Mouse (Mus musculus): ENCODE results near the gene Tex264. TPM values are rescaled to one million over a fixed set of nuclear protein-coding genes. Genes with fewer than 3 reads are reported as not detected.

Tex264 gene
- polyA plus RNA-seq, 1 experiment from 2014 or later: 104 TPM

- H3K9me3 ChIP-seq (replicated peaks; ENCODE audit: low read length): no peaks in the 10 kb centered on the region
- no peak overlapping the region for H3K4me2 ChIP-seq (ENCODE audit: low read length)
- peaks cover 4% of the 10 kb centered on the region; the same call in 1 of the 2 replicates for H3K27me3 ChIP-seq (ENCODE audit: insufficient read depth, low read length)
- H3K36me3 ChIP-seq (ENCODE audit: insufficient read depth, low read length): peaks cover 51% of the 10 kb centered on the region
- no peak overlapping the region for H3K9ac ChIP-seq (ENCODE audit: low read depth, low read length)
- no peak for TF ChIP-seq CTCF (IDR thresholded peaks at IDR 0.05; ENCODE audit: low read depth)
- H3K4me1 ChIP-seq (replicated peaks; ENCODE audit: insufficient read depth, low read length): peaks cover 7% of the 10 kb centered on the region; the same call in 1 of the 2 replicates
- no peak overlapping the region for H3K27ac ChIP-seq
- ATAC-seq (replicated peaks; ENCODE audit: low FRiP score, low read depth) (no peak), DNase-seq (ENCODE audit: low spot score) (no peak)
- no peak overlapping the region for H3K4me3 ChIP-seq (replicated peaks; ENCODE audit: low read depth, low read length)
- WGBS: 71% methylated on average over 7 of the region's 7 CpGs
These were observed 26.3 kb downstream of the Tex264 start for GRCm38 (mm10) chr9:106659441-106659840.

DNA sequence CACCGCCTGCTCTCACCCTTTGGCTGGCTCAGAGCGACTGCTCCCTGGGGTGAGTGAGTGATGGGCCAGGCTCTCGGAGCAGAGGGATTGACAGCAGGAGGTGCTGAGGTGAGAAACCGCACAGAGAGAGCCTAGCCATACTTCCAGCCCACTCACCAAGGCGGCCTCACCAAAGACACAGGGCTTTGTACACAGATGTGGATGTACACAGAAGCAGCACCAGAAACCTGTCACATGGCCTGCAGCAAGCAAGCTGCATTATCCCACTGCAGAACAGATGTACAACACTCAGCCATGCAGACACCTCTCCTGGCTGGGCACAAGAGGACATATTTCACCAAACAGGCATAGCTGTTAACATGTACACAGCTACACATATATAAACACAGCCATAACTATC lies 28.1 kb downstream of the Tex264 start:
- Histone ChIP-seq H3K27me3 (ENCODE audit: insufficient read depth, low read length) (peaks cover 4% of the 10 kb centered on the region; the same call in 1 of the 2 replicates), H3K9me3 (replicated peaks; ENCODE audit: low read length) (no peaks in the 10 kb centered on the region), H3K36me3 (ENCODE audit: insufficient read depth, low read length) (peaks cover 39% of the 10 kb centered on the region), H3K4me2 (ENCODE audit: low read length) (no peak overlapping the region), H3K4me1 (replicated peaks; ENCODE audit: insufficient read depth, low read length) (peaks cover 7% of the 10 kb centered on the region; the same call in 1 of the 2 replicates), H3K4me3 (replicated peaks; ENCODE audit: low read depth, low read length) (no peak overlapping the region), H3K9ac (ENCODE audit: low read depth, low read length) (no peak overlapping the region), H3K27ac (no peak overlapping the region)
- ATAC-seq (replicated peaks; ENCODE audit: low FRiP score, low read depth): no peak
- no peak for DNase-seq (ENCODE audit: low spot score)
- no peak for TF ChIP-seq CTCF (IDR thresholded peaks at IDR 0.05; ENCODE audit: low read depth)
- WGBS: 44% methylated on average over 5 of the region's 5 CpGs

- Histone ChIP-seq H3K4me1 (replicated peaks; ENCODE audit: insufficient read depth, low read length) (peaks cover 7% of the 10 kb centered on the region; the same call in 1 of the 2 replicates), H3K9ac (ENCODE audit: low read depth, low read length) (no peak overlapping the region), H3K27ac (no peak overlapping the region), H3K36me3 (ENCODE audit: insufficient read depth, low read length) (peaks cover 32% of the 10 kb centered on the region), H3K9me3 (replicated peaks; ENCODE audit: low read length) (no peaks in the 10 kb centered on the region), H3K4me3 (replicated peaks; ENCODE audit: low read depth, low read length) (no peak overlapping the region), H3K27me3 (ENCODE audit: insufficient read depth, low read length) (peaks cover 4% of the 10 kb centered on the region; the same call in 1 of the 2 replicates), H3K4me2 (ENCODE audit: low read length) (no peak overlapping the region)
- TF ChIP-seq CTCF (IDR thresholded peaks at IDR 0.05; ENCODE audit: low read depth): no peak
- ATAC-seq (replicated peaks; ENCODE audit: low FRiP score, low read depth): no peak
- no peak for DNase-seq (ENCODE audit: low spot score)
- 32% methylated on average over 5 of the region's 5 CpGs for WGBS
These were observed 28.9 kb downstream of the Tex264 start for GRCm38 (mm10) chr9:106656820-106657219.

- Histone ChIP-seq H3K27me3 (ENCODE audit: insufficient read depth, low read length) (peaks cover 4% of the 10 kb centered on the region; the same call in 1 of the 2 replicates), H3K9ac (ENCODE audit: low read depth, low read length) (no peak within 1 kb of the TSS)
- ATAC-seq (replicated peaks; ENCODE audit: low FRiP score, low read depth): peak; percentile 80
These were observed 29.6 kb downstream of the Tex264 start, which contains the start of gene Grm2 for GRCm38 (mm10) chr9:106655884-106656720. Gene Grm2, minus strand, starts transcription at chr9:106656082.

DNA sequence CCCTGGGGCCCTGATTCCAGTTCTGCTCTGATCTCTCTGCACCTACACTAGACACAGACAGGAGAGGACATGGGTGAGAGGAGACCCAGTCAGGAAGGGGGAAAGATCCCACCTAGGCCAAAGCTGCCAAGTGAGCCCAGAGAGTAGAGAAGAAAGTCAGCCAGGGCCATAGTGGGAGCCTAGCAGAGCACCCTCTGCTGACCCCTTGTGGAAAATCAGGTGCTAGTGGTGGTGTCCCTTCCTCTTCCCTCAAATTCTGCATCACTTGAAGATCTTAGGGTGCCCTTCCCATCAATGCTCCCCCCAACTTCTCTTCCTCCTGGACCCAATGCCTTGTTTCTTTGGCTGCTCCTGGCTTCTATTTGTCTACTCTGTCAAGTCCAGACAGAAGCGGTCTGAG lies 33.0 kb downstream of the Tex264 start:
- Histone ChIP-seq H3K4me3 (replicated peaks; ENCODE audit: low read depth, low read length) (no peak overlapping the region), H3K36me3 (ENCODE audit: insufficient read depth, low read length) (0 out of 2 replicates have a peak, but pooled peaks cover 5% of the 10 kb centered on the region), H3K27me3 (ENCODE audit: insufficient read depth, low read length) (peaks cover 4% of the 10 kb centered on the region; the same call in 1 of the 2 replicates), H3K27ac (no peak overlapping the region), H3K4me2 (ENCODE audit: low read length) (no peak overlapping the region), H3K4me1 (replicated peaks; ENCODE audit: insufficient read depth, low read length) (peaks cover 7% of the 10 kb centered on the region; the same call in 1 of the 2 replicates), H3K9me3 (replicated peaks; ENCODE audit: low read length) (no peaks in the 10 kb centered on the region), H3K9ac (ENCODE audit: low read depth, low read length) (no peak overlapping the region)
- 56% methylated on average over 1 of the region's 1 CpGs for WGBS
- peak; percentile 18 for DNase-seq (ENCODE audit: low spot score)
- TF ChIP-seq CTCF (IDR thresholded peaks at IDR 0.05; ENCODE audit: low read depth): peak; percentile 57
- ATAC-seq (replicated peaks; ENCODE audit: low FRiP score, low read depth): no peak

More at GRCm38 (mm10) chr9:106655884-106656720, 29.6 kb downstream of the Tex264 start, which contains the start of gene Grm2:
- peaks cover 32% of the 10 kb centered on the region for H3K36me3 ChIP-seq (ENCODE audit: insufficient read depth, low read length)
- peak within 1 kb of the TSS; percentile 56 for H3K4me2 ChIP-seq (ENCODE audit: low read length)
- H3K4me3 ChIP-seq (replicated peaks; ENCODE audit: low read depth, low read length): peak within 1 kb of the TSS; percentile 16; the same call in 1 of the 2 replicates
- peaks cover 7% of the 10 kb centered on the region; the same call in 1 of the 2 replicates for H3K4me1 ChIP-seq (replicated peaks; ENCODE audit: insufficient read depth, low read length)
- no peaks in the 10 kb centered on the region for H3K9me3 ChIP-seq (replicated peaks; ENCODE audit: low read length)
- TF ChIP-seq CTCF (IDR thresholded peaks at IDR 0.05; ENCODE audit: low read depth): no peak
- peak; percentile 82 for DNase-seq (ENCODE audit: low spot score)
- H3K27ac ChIP-seq: no peak within 1 kb of the TSS
- WGBS: 2% methylated on average over 36 of the region's 44 CpGs

DNA sequence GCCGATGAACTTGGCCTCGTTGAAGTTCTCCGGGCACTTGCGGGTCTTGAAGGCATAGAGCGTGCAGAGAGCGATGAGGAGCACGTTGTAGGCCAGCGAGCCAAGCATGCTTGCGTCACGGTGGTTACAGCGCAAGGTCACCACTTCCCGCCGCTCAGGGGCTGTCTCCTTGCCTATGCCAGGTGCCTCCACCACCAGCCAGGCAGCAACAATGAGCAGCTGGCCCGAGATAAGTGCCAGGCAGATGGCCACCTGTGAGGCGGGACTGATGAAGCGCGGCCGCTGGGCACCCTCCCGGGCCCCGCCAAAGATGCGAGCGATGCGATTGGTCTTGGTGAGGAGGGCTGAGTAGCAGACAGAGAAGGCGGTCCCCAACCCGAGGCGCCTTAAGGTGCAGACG lies 38.5 kb downstream of the Tex264 start:
- no peaks in the 10 kb centered on the region for H3K4me1 ChIP-seq (replicated peaks; ENCODE audit: insufficient read depth, low read length)
- H3K27me3 ChIP-seq (ENCODE audit: insufficient read depth, low read length): no peaks in the 10 kb centered on the region
- TF ChIP-seq CTCF (IDR thresholded peaks at IDR 0.05; ENCODE audit: low read depth): no peak
- H3K36me3 ChIP-seq (ENCODE audit: insufficient read depth, low read length): no peaks in the 10 kb centered on the region
- no peak overlapping the region for H3K27ac ChIP-seq
- DNase-seq (ENCODE audit: low spot score) (no peak), ATAC-seq (replicated peaks; ENCODE audit: low FRiP score, low read depth) (no peak)
- no peak overlapping the region for H3K9ac ChIP-seq (ENCODE audit: low read depth, low read length)
- 74% methylated on average over 27 of the region's 27 CpGs for WGBS
- no peak overlapping the region for H3K4me2 ChIP-seq (ENCODE audit: low read length)
- H3K4me3 ChIP-seq (replicated peaks; ENCODE audit: low read depth, low read length): no peak overlapping the region
- H3K9me3 ChIP-seq (replicated peaks; ENCODE audit: low read length): no peaks in the 10 kb centered on the region

All from kidney, postnatal 0 days (tissue).